In genomic region chr9:21328041-21328440, GRCm38 (mm10) we compare ENCODE assay signal across 15 mouse cellular contexts. TPM values are rescaled to one million over a fixed set of nuclear protein-coding genes. Genes with fewer than 3 reads are reported as not detected.
A peak's percentile ranks its signal among the peaks of the same experiment; 100 is the strongest.
DNase-seq lines count a peak whose midpoint lies in the region; ATAC-seq lines count a peak whose summit lies in the region.
"Had no signal": no experiment of that assay in that cellular context is flagged by ENCODE, and none has a peak within 500 bp of the region (broad histone marks: within the 10 kb centered on the region; RNA-seq: fewer than 3 reads in every experiment).

No protein-coding gene starts in this region.

- ATAC-seq in heart, embryonic 15.5 days (replicated peaks; ENCODE audit: insufficient number of reproducible peaks, insufficient read depth, low FRiP score, low read depth), result no peak
- peak; percentile 58 for ATAC-seq in granulocyte monocyte progenitor cell, adult 5-6 weeks (replicated peaks; ENCODE audit: poor library complexity, severe bottlenecking)
- ATAC-seq: forebrain, embryonic 13.5 days had no signal

- H3K27ac ChIP-seq in heart, embryonic 15.5 days, result peak overlapping the region; percentile 61; the same call in 1 of the 2 replicates
- H3K27ac ChIP-seq: forebrain, embryonic 13.5 days; layer of hippocampus, adult 2 months; stomach, postnatal 0 days had no signal

- H3K27me3 ChIP-seq in heart, embryonic 15.5 days, result no peaks in the 10 kb centered on the region
- H3K27me3 ChIP-seq: forebrain, embryonic 13.5 days had no signal

- DNase-seq in heart, adult 9 months (ENCODE audit: low spot score in 2 of 2), result no peak
- DNase-seq in CD4-positive helper T cell, adult 2 months (ENCODE audit: low read depth, low spot score), result peak; percentile 82
- DNase-seq in thymus, adult 18-20 months, result peak; percentile 57 to 82
- DNase-seq in retina, postnatal 1 day, result no peak
- DNase-seq in cerebellum, postnatal 4 days (ENCODE audit: low spot score in 2 of 2), result no peak
- no peak for DNase-seq in adrenal gland, adult 18-20 months (ENCODE audit: low spot score in 2 of 2)
- DNase-seq: heart, adult 11 months; left cerebral cortex, postnatal 4 days; lung, postnatal 4 days; right cerebral cortex, adult 18-20 months had no signal

- H3K4me2 ChIP-seq in heart, embryonic 15.5 days, result no peak overlapping the region
- H3K4me2 ChIP-seq: forebrain, embryonic 13.5 days had no signal

- no peak overlapping the region for H3K4me3 ChIP-seq in heart, embryonic 15.5 days
- H3K4me3 ChIP-seq: forebrain, embryonic 13.5 days; layer of hippocampus, adult 2 months had no signal

- H3K36me3 ChIP-seq in heart, embryonic 15.5 days, result peaks cover 5% of the 10 kb centered on the region; the same call in 1 of the 2 replicates

- no peak overlapping the region for H3K9ac ChIP-seq in heart, embryonic 15.5 days
- H3K9ac ChIP-seq: forebrain, embryonic 13.5 days had no signal

- H3K4me1 ChIP-seq in heart, embryonic 15.5 days (replicated peaks), result peaks cover 57% of the 10 kb centered on the region

- 71% methylated on average over 3 of the region's 3 CpGs for WGBS in heart, embryonic 15.5 days

- H3K9me3 ChIP-seq in heart, embryonic 15.5 days (replicated peaks), result no peaks in the 10 kb centered on the region
- H3K9me3 ChIP-seq: forebrain, embryonic 13.5 days had no signal

RNA-seq across cellular contexts. Expression of gene Slc44a2, which starts 7.5 kb away (rescaled TPM):
- 56.8 and 81.4 TPM in 2 replicates for polyA plus RNA-seq in heart, embryonic 15.5 days (2015; fragmentation: Nextera tagmentation; extraction: Ambion mirVana)
- 117 and 134 TPM in 2 replicates for total RNA-seq in granulocyte monocyte progenitor cell, adult 5-6 weeks (2014; fragmentation: Nextera tagmentation)
- 83.5 and 89.1 TPM in 2 replicates for total RNA-seq in granulocyte monocyte progenitor cell, adult 5-6 weeks (2017)
- total RNA-seq in adrenal gland, adult 18-20 months (2021), result 10 to 100 TPM; 36.3 to 48.3 TPM

RNA-seq across cellular contexts. Expression of gene Ap1m2, which starts 15.9 kb away (rescaled TPM):
- 1.8 and 6.9 TPM in 2 replicates for polyA plus RNA-seq in heart, embryonic 15.5 days (2015; fragmentation: Nextera tagmentation; extraction: Ambion mirVana)
- 2.5 and 5.4 TPM in 2 replicates for total RNA-seq in granulocyte monocyte progenitor cell, adult 5-6 weeks (2014; fragmentation: Nextera tagmentation)
- 0.10 and 0.43 TPM in 2 replicates for total RNA-seq in granulocyte monocyte progenitor cell, adult 5-6 weeks (2017)
- total RNA-seq in adrenal gland, adult 18-20 months (2021), result not detected

RNA-seq across cellular contexts. Expression of gene Cdkn2d, which starts 36.8 kb away (rescaled TPM):
- 88.6 and 96.4 TPM in 2 replicates for polyA plus RNA-seq in heart, embryonic 15.5 days (2015; fragmentation: Nextera tagmentation; extraction: Ambion mirVana)
- 11.0 and 12.9 TPM in 2 replicates for total RNA-seq in granulocyte monocyte progenitor cell, adult 5-6 weeks (2014; fragmentation: Nextera tagmentation)
- 15.4 and 16.7 TPM in 2 replicates for total RNA-seq in granulocyte monocyte progenitor cell, adult 5-6 weeks (2017)
- total RNA-seq in adrenal gland, adult 18-20 months (2021), result 10 to 100 TPM in 1 of 2 experiments, 1 to 10 TPM in 1; 9.1 to 11.8 TPM

RNA-seq across cellular contexts. Expression of gene Ilf3, which starts 39.6 kb away (rescaled TPM):
- polyA plus RNA-seq in heart, embryonic 15.5 days (2015; fragmentation: Nextera tagmentation; extraction: Ambion mirVana), result 88.1 and 118 TPM in 2 replicates
- total RNA-seq in granulocyte monocyte progenitor cell, adult 5-6 weeks (2014; fragmentation: Nextera tagmentation), result 82.0 and 84.2 TPM in 2 replicates
- 73.4 and 104 TPM in 2 replicates for total RNA-seq in granulocyte monocyte progenitor cell, adult 5-6 weeks (2017)
- 10 to 100 TPM; 56.5 to 59.6 TPM for total RNA-seq in adrenal gland, adult 18-20 months (2021)

RNA-seq across cellular contexts. Expression of gene Kri1, which starts 40.3 kb away (rescaled TPM):
- 10.4 and 12.5 TPM in 2 replicates for polyA plus RNA-seq in heart, embryonic 15.5 days (2015; fragmentation: Nextera tagmentation; extraction: Ambion mirVana)
- total RNA-seq in granulocyte monocyte progenitor cell, adult 5-6 weeks (2014; fragmentation: Nextera tagmentation), result 50.9 and 56.3 TPM in 2 replicates
- total RNA-seq in granulocyte monocyte progenitor cell, adult 5-6 weeks (2017), result 59.5 and 86.0 TPM in 2 replicates
- 10 to 100 TPM; 31.1 to 34.9 TPM for total RNA-seq in adrenal gland, adult 18-20 months (2021)

Comparison
In these comparisons a context has a peak if more than half of its experiments do, and no peak if none do; other contexts are left out.
1. DNase-seq: peak in CD4-positive helper T cell, adult 2 months (single experiment) and thymus, adult 18-20 months (2 of 2); none in heart, adult 9 months (0 of 2), retina, postnatal 1 day (single experiment), cerebellum, postnatal 4 days (0 of 2) and adrenal gland, adult 18-20 months (0 of 2).